Mouse (Mus musculus) central nervous system, embryonic 11.5 days (tissue): ENCODE data around the gene Tmem196. TPM values are rescaled to one million over a fixed set of nuclear protein-coding genes. Genes with fewer than 3 reads are reported as not detected.

ENCODE experiments used
- polyA plus RNA-seq: library from polyadenylated mRNA; depleted of rRNA; stranded (reverse); fragments of >200 nt; gene quantifications from 2 replicates; pipeline ENCODE4 v1.2.3, GENCODE M21; 2012; rRNA removed

Gene Tmem196
- polyA plus RNA-seq = 1.1 and 1.3 TPM in 2 replicates

DNA sequence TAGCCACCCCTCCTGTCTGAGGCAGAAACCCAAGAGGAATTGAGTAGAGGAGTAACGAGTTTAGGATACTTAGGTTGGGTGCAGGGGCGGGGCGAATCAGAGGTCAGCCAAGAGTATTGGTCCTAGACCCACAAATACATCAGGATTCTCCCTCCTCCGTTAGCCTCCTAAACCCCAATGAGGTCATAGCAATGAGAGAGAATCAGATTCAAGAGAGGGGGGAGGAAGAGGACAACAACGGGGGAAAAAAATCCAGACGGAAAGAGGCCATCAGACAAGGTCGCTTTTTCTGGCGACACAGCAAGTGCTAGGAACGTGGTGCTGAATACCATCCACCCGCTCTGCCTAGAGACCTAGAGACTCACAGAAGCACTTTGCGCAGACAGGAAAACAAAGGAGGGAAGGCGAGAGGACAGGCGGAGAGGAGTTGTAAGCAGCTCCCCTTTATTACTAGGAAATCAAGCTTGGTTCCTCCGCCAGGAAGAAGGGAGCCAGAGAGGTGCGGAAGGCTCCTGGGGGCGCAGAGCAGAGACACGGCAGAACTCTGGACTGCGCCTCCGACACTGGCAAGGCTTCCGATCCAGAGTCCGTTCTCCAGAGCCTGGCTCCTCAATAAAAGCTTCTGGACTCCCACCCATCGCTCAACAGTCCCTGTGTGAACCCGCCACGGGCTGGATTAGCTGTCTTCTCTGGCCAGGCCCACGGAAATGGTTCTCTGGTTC lies at the start of gene Tmem196:
Gene Tmem196, plus strand, starts transcription at position 234 of the 722 bp plus-strand sequence.

